Mouse (Mus musculus) liver, embryonic 18 days (tissue): ENCODE measurements around the gene Nxpe2. TPM values are rescaled to one million over a fixed set of nuclear protein-coding genes. Genes with fewer than 3 reads are reported as not detected.

Source experiments
- polyA plus RNA-seq: library from polyadenylated mRNA; depleted of rRNA; stranded (reverse); fragments of >200 nt; gene quantifications from 2 replicates; pipeline ENCODE4 v1.2.3, GENCODE M21; 2012; rRNA removed

Nxpe2 gene
- polyA plus RNA-seq = 43.7 and 49.0 TPM in 2 replicates

DNA sequence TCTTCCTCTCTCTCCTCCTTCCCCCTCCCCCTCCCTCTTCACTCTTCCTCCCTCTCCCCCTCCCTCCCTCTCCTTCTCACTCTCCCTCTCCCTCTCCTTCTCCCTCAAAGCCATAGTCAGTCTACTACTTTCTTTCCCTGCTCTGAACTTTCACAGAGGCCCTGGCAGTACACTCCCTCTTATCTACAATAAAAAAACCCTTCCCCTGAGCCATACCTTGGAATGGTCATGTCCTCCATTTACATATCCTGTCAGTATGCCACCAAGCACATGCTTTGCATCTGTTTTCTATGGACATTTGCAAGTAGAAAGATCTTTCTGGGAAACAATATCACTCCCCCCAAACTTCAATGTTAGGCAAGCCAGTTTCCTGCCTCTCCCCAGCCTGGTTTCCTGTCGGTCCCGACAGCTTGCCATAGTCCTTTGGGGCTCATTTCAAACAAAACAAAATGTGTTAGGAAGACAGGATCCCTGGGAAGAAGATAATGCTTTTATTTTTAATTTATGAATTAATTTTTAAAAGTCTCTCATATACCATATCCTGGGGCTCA, at the start of gene Nxpe2:
TSS of gene Nxpe2 (minus strand) at position 307 of the 551 bp plus-strand sequence.

Other genes with a start within 250 kb of the Nxpe2 start
- gene Nxpe4, start 191.4 kb downstream of the Nxpe2 start, polyA plus RNA-seq = 2.5 and 2.8 TPM in 2 replicates
- 41.0 and 46.6 TPM in 2 replicates for gene Rexo2, start 127.2 kb upstream of the Nxpe2 start, polyA plus RNA-seq
- 22.1 and 22.9 TPM in 2 replicates for gene Rbm7, start 141.8 kb upstream of the Nxpe2 start, polyA plus RNA-seq
- 21.3 and 24.2 TPM in 2 replicates for gene Gm5617, start 142.0 kb upstream of the Nxpe2 start, polyA plus RNA-seq